Mouse (Mus musculus): ENCODE measurements around the gene Zfp664. TPM values are rescaled to one million over a fixed set of nuclear protein-coding genes. Genes with fewer than 3 reads are reported as not detected.
A peak's percentile ranks its signal among the peaks of the same experiment; 100 is the strongest.

Gene Zfp664
- polyA plus RNA-seq, 1 experiment from 2014 or later = 137 TPM

GRCm38 (mm10) chr5:124943793-124944383 lies 81.4 kb downstream of the Zfp664 start:
- Histone ChIP-seq H3K4me3 (ENCODE audit: low read depth, low read length) (no peak overlapping the region), H3K36me3 (ENCODE audit: control insufficient read depth, insufficient read depth, low read length) (no peaks in the 10 kb centered on the region), H3K27me3 (ENCODE audit: control insufficient read depth, insufficient read depth, low read length) (no peaks in the 10 kb centered on the region), H3K27ac (replicated peaks; ENCODE audit: low read depth, low read length) (no peak overlapping the region), H3K4me2 (ENCODE audit: low read depth, severe bottlenecking) (no peak overlapping the region), H3K9ac (ENCODE audit: low read length) (no peak overlapping the region), H3K4me1 (ENCODE audit: control insufficient read depth, insufficient read depth, low read length) (no peaks in the 10 kb centered on the region), H3K9me3 (ENCODE audit: control insufficient read depth, low read length) (no peaks in the 10 kb centered on the region)
- ATAC-seq (ENCODE audit: insufficient number of reproducible peaks, low FRiP score, low TSS enrichment, low read depth) (no peak), DNase-seq (ENCODE audit: low spot score) (peak; percentile 52)
- 70% methylated on average over 12 of the region's 12 CpGs for WGBS

GRCm38 (mm10) chr5:124944384-124944783 lies 81.9 kb downstream of the Zfp664 start:
- no peak overlapping the region for H3K4me2 ChIP-seq (ENCODE audit: low read depth, severe bottlenecking)
- DNase-seq (ENCODE audit: low spot score) = no peak
- no peak overlapping the region for H3K27ac ChIP-seq (replicated peaks; ENCODE audit: low read depth, low read length)
- WGBS = 86% methylated on average over 10 of the region's 10 CpGs
- no peaks in the 10 kb centered on the region for H3K9me3 ChIP-seq (ENCODE audit: control insufficient read depth, low read length)
- no peak overlapping the region for H3K4me3 ChIP-seq (ENCODE audit: low read depth, low read length)
- H3K9ac ChIP-seq (ENCODE audit: low read length) = no peak overlapping the region
- no peaks in the 10 kb centered on the region for H3K4me1 ChIP-seq (ENCODE audit: control insufficient read depth, insufficient read depth, low read length)
- H3K27me3 ChIP-seq (ENCODE audit: control insufficient read depth, insufficient read depth, low read length) = no peaks in the 10 kb centered on the region
- H3K36me3 ChIP-seq (ENCODE audit: control insufficient read depth, insufficient read depth, low read length) = no peaks in the 10 kb centered on the region
- ATAC-seq (ENCODE audit: insufficient number of reproducible peaks, low FRiP score, low TSS enrichment, low read depth) = no peak

GRCm38 (mm10) chr5:124945046-124945445 lies 82.6 kb downstream of the Zfp664 start:
- no peaks in the 10 kb centered on the region for H3K36me3 ChIP-seq (ENCODE audit: control insufficient read depth, insufficient read depth, low read length)
- DNase-seq (ENCODE audit: low spot score) = no peak
- no peak overlapping the region for H3K4me3 ChIP-seq (ENCODE audit: low read depth, low read length)
- 84% methylated on average over 4 of the region's 4 CpGs for WGBS
- no peaks in the 10 kb centered on the region for H3K27me3 ChIP-seq (ENCODE audit: control insufficient read depth, insufficient read depth, low read length)
- no peak overlapping the region for H3K9ac ChIP-seq (ENCODE audit: low read length)
- no peak for ATAC-seq (ENCODE audit: insufficient number of reproducible peaks, low FRiP score, low TSS enrichment, low read depth)
- no peak overlapping the region for H3K4me2 ChIP-seq (ENCODE audit: low read depth, severe bottlenecking)
- no peaks in the 10 kb centered on the region for H3K4me1 ChIP-seq (ENCODE audit: control insufficient read depth, insufficient read depth, low read length)
- H3K9me3 ChIP-seq (ENCODE audit: control insufficient read depth, low read length) = no peaks in the 10 kb centered on the region
- no peak overlapping the region for H3K27ac ChIP-seq (replicated peaks; ENCODE audit: low read depth, low read length)

GRCm38 (mm10) chr5:124950623-124951278 lies 88.3 kb downstream of the Zfp664 start:
- Histone ChIP-seq H3K36me3 (ENCODE audit: control insufficient read depth, insufficient read depth, low read length) (no peaks in the 10 kb centered on the region), H3K9ac (ENCODE audit: low read length) (no peak overlapping the region), H3K27me3 (ENCODE audit: control insufficient read depth, insufficient read depth, low read length) (no peaks in the 10 kb centered on the region), H3K27ac (replicated peaks; ENCODE audit: low read depth, low read length) (no peak overlapping the region), H3K9me3 (ENCODE audit: control insufficient read depth, low read length) (no peaks in the 10 kb centered on the region), H3K4me3 (ENCODE audit: low read depth, low read length) (no peak overlapping the region), H3K4me2 (ENCODE audit: low read depth, severe bottlenecking) (no peak overlapping the region), H3K4me1 (ENCODE audit: control insufficient read depth, insufficient read depth, low read length) (no peaks in the 10 kb centered on the region)
- DNase-seq (ENCODE audit: low spot score) (no peak), ATAC-seq (ENCODE audit: insufficient number of reproducible peaks, low FRiP score, low TSS enrichment, low read depth) (no peak)
- 55% methylated on average over 13 of the region's 13 CpGs for WGBS

GRCm38 (mm10) chr5:124951333-124951732 lies 88.8 kb downstream of the Zfp664 start:
- WGBS = 74% methylated on average over 17 of the region's 17 CpGs
- H3K9ac ChIP-seq (ENCODE audit: low read length) = no peak overlapping the region
- no peak overlapping the region for H3K27ac ChIP-seq (replicated peaks; ENCODE audit: low read depth, low read length)
- H3K9me3 ChIP-seq (ENCODE audit: control insufficient read depth, low read length) = no peaks in the 10 kb centered on the region
- DNase-seq (ENCODE audit: low spot score) (no peak), ATAC-seq (ENCODE audit: insufficient number of reproducible peaks, low FRiP score, low TSS enrichment, low read depth) (no peak)
- H3K27me3 ChIP-seq (ENCODE audit: control insufficient read depth, insufficient read depth, low read length) = no peaks in the 10 kb centered on the region
- H3K4me1 ChIP-seq (ENCODE audit: control insufficient read depth, insufficient read depth, low read length) = no peaks in the 10 kb centered on the region
- no peak overlapping the region for H3K4me2 ChIP-seq (ENCODE audit: low read depth, severe bottlenecking)
- H3K4me3 ChIP-seq (ENCODE audit: low read depth, low read length) = no peak overlapping the region
- no peaks in the 10 kb centered on the region for H3K36me3 ChIP-seq (ENCODE audit: control insufficient read depth, insufficient read depth, low read length)

Other genes starting within 250 kb of the Zfp664 start
- 47.1 and 49.2 TPM in 2 replicates for gene Atp6v0a2, start 234.1 kb upstream of the Zfp664 start, polyA plus RNA-seq (2014; fragmentation: Nextera tagmentation; extraction: Ambion mirVana)
- 0.01 TPM in 1 of 2 replicates, not detected in the other for gene Dnah10, start 137.6 kb upstream of the Zfp664 start, polyA plus RNA-seq (2014; fragmentation: Nextera tagmentation; extraction: Ambion mirVana)
- 7.2 and 9.5 TPM in 2 replicates for gene Ccdc92, start 267 bp upstream of the Zfp664 start, polyA plus RNA-seq (2014; fragmentation: Nextera tagmentation; extraction: Ambion mirVana)
- 8.0 and 11.8 TPM in 2 replicates for gene Rflna, start 140.5 kb downstream of the Zfp664 start, polyA plus RNA-seq (2014; fragmentation: Nextera tagmentation; extraction: Ambion mirVana)